Mouse (Mus musculus): ENCODE measurements at regions not wholly inside any gene's neighbourhood (a gene's known extent, or its start where the extent isn't known, plus 50 kb on each side); places are given as distances from the start of the nearest gene placed in this dataset.

DNA sequence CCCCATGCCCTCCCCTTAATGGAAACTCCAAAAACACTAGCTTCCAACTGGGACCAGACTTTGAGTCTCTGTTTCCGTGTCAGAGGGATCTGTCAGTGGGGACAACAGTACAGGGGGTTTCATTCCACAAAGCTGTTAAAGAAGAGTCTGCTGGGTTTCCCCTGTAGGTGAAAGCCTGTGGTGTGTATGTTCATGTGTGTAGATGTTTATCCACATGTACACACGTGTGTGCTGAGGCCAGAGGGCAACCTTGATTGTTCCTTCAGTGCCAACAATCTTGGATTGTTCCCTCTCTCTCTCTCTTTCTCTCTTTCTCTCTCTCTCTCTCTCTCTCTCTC is 165.9 kb downstream of the Cd47 start:
- TF ChIP-seq POLR2A (IDR thresholded peaks at IDR 0.05; ENCODE audit: low read depth, low read length) (no peak), CTCF (conservative IDR thresholded peaks at IDR 0.05; ENCODE audit: insufficient read depth, insufficient read length, low read depth, low read length) (no peak)
